Mouse (Mus musculus): Measurements from ENCODE around the gene Agrn.

The Agrn gene

GRCm38 (mm10) chr4:156202462-156202893, 5.2 kb upstream of the Agrn start:
- in situ Hi-C loops (cut with MboI, MseI): no loop called here

DNA sequence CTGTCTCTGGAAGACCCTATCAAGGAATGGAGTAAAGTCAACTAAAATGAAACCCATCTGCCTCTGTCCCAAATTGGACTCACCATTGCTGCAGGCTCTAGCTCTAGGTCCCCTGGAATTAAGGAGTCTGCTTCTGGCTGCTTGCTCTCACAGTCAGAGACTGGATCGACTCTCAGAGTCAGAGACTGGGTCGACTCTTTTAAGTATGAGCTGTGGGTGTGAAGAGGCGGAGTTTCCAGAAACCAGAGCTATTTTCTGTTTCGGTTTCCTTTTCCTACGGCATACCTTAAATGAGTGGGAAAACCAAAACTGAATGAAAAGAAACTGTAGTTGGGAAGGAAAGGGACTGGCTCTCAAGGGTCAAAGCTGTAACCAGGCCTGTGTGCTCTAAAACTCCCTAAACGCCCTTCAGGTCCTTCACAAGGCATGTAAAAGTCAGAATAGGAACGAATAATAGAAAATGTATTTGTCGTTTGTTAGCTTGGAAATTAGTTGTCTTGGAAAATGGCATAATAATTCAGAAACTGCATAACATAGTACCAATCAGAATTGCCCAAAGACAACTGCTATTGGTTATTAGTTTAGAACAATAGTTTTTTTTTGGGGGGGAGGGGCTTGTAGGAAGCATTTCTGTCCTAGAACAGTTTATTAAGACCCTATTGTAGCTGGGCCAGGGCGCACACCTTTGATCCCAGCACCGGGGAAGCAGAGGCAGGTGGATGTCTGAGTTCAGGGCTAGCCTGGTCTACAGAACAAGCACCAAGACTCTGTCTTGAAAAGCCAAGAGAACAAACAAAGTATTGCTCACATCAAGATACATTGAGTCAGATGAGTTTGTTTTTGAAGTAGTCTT, 3.6 kb upstream of the Agrn start, which contains the start of gene Isg15:
Gene Isg15 (minus strand): TSS at position 196 of the 853 bp plus-strand sequence.
- in situ Hi-C loops (cut with MboI, MseI): no loop called here

- in situ Hi-C loops (cut with MboI, MseI): no loop called here
These were observed 529 bp upstream of the Agrn start for GRCm38 (mm10) chr4:156197829-156198205.

DNA sequence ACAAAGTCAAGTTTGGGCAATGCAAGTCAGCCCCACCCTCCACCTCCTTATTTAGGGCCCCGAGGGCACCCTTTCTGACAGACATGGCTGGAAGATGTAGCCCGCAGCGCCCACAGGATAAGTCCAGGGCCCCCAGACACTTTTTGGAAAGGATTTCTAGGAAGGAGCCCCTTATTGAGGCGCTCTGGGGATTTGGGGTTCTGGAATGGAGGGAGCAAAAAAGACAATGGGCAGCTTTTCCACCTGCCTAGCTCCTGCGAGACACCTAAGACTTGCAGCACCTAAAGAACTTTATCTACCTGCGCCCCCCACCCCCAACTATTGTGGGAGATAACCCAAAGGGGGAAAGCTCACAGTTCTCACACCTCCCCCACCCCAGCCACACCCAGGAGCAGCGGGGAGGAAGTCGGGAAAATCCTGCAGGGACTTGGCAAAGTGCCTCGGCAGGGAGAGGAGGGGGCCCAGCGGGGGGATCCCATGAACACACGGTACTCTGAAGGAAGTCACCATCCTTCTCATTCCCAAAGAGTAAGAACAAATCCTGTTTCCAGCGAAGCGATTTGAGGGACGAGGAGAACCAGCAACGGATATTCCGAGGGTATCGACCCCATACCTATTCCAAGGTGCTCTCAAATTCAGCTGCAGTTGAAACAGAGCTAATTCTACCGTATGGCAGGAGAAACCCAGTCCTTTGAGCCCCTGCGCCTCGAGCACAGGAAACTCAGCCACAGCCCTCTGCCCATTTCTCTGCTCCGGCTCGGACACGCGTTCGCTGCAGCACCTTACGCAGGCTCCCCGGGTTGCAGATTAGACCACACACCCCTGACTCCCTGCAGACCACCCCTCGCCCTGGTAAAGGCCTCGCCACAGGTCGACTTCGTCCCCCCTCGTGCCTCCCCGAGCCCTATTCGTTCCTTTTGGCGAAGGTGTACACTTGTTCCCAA, 1.1 kb downstream of the Agrn start:
- in situ Hi-C loops (cut with MboI, MseI): no loop called here

DNA sequence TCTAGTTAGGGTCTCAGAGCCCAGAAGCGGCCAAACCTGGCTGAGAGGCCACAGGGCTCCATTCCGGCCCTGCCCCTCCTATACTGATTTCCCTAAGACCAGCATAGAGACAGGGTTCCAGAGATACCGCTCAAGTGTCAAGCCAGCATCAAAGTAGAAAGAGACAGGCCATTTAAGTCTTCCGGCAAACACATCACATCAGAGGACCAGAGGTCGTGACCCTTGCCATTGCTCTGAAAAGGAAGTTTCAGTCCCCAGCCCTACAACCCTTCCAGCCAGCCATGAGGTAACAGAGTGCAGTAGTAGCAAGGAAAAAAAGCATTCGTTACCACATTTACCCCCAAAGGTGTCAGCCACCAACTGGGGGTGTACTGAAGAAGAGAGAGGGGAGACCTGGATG, 2.9 kb downstream of the Agrn start:
- in situ Hi-C loops (cut with MboI, MseI): no loop called here

DNA sequence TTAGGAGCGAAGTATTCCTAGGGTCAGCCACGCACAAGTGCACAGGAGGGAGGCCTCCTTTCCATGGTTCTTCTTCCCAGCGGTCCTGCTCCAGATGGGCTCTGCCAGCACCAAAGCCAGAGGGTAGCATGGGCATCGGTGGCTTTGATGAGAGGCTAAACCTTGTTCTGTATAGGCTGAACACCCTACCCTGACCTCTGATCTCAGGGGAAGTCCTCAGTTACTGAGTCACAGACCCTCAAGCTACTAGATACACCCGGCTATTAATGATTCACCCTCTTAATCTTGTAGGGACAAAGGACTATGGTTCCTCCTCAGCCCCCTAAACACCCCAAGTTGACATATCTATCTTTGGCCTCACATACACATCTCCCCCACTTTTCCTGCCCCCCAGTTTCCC, 3.4 kb downstream of the Agrn start:
- in situ Hi-C loops (cut with MboI, MseI): no loop called here

- in situ Hi-C loops (cut with MboI, MseI): no loop called here
These were observed 4.1 kb downstream of the Agrn start for GRCm38 (mm10) chr4:156193200-156193590.

DNA sequence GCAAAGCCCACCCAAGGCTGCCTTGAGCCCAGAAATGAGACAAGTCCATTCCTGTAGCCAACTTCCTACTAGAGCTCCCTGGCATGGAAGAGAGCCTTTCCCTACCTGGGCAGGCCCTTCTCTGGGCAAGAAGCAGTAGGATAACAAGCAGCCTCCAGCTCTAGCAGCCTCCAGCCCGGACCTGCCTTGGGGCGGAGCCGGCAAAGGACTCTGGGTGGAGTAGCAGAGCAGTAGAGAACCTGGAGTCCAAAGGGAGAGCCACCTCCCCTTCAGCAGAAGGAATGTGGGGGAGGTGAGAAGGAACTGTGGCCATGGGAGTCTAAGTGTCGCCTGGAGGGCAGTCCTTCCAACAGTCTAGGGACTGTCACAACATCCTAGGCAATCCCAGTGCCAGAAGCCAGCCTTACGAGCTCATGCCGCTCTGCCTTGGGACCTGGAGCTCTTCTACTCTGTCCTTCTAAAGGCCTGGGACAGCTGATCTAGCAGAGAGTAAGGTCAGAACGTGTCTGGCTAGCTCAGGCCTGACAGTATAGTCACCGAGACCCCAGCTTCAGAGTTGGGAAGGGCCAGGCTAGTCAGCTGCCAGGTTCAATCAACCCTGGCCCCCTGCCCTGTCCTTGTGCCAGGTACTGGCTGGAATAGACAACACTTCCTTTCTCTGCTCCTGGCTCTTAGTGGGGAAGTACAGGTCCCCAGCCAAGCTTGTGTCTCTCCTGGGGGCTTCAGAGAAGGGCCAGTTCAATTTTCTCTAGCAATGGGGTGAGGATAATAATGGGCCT, 4.7 kb downstream of the Agrn start:
- in situ Hi-C loops (cut with MboI, MseI): no loop called here

DNA sequence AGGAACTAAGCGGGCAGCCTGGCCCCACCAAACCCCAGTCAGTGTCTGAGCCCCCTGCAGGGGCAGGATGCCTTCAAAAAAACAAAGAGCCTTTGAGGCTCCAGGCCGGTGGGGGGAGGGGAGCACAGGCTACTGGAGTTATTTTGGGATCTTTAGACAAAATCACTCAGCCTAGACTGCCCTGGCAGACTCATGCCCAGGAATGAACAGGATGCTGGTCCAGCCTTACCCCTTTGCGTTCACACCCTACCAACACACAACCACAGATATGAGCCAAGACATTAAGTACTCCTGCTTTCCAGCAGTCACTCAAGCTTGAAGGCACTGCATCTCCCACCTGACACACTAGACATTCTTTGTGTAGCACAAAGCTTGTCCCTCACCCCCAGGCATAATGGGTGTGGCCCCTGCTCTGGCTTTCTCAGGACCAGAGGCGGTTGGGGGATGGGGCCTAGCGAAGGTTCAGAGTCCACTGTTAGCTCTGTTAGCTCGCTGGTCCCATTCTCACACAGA, 8.4 kb downstream of the Agrn start:
- in situ Hi-C loops (cut with MboI, MseI): no loop called here

DNA sequence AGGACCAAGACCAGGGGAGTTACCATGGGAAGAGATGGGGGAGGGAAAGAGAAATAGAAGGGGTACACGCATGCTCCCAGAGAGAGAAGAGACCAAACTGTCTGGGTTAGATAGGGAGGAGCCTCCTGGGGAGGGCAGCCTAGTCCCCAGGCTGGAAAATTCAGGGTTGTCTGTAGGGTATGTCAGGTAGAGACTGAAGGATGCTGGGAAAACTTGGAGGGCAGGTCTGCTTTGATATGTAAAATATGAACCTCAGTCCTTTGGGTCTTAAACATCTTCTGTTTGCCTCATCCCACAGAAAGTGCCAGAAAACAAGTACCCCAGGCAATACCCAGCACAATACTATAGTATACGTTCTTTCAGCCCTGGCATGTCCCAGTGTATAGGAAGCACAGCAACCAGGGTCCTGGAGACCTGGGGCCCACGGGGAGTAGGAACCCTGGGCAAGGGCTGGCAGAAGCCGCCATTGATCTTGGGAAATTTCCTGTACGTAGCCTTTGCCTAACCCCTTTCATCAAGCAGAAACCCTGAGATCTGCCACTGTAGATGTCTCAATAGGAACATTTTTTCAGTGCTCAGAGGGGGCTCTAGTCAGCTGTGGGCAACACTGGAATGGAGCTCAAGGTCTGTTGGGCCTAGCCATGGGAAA, 9.0 kb downstream of the Agrn start:
- in situ Hi-C loops (cut with MboI, MseI): no loop called here

DNA sequence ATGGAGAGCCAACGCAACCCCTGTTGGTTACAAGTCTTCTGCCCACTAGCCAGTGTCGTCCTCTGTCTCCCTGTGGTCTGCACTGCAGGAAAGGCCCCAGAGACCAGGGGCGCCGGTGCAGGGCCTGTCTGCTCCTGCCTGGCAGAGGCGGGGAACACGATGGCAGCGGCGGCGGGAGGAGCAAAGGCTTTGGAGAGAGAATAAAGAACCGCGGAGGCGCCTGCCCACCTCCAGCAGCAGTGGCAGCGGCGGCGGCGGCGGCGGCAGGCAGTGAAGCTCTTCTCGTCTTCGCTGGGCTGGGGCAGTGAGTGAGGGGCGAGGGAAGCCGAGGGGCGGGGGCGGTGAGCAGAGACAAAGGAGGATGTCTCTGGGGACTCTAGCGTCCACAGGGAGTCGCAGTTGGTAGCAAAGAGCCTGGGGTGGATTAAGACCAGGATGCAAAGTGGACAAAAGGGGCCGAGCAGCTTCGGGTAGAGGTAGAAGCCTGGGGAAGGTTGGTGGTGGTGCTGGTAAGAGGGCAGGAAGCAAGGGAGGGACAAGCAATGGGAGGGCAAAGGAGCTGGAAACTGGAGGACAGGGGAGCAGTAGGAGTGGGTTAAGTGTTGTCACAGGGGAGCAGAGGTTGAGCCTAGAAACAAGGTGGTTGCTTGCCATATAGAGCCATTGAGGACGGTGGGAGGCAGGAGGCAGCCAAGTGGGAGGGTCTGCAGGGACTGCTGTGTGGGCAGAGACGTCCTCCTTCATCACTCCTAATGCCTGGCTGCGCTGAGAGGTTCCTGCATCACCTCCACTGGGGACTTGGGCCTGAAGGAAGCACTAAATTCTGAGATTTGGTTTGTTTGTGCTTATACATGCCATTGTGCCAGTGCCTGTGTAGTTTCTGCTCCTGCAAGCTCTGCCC, 11.1 kb downstream of the Agrn start:
- in situ Hi-C loops (cut with MboI, MseI): no loop called here

DNA sequence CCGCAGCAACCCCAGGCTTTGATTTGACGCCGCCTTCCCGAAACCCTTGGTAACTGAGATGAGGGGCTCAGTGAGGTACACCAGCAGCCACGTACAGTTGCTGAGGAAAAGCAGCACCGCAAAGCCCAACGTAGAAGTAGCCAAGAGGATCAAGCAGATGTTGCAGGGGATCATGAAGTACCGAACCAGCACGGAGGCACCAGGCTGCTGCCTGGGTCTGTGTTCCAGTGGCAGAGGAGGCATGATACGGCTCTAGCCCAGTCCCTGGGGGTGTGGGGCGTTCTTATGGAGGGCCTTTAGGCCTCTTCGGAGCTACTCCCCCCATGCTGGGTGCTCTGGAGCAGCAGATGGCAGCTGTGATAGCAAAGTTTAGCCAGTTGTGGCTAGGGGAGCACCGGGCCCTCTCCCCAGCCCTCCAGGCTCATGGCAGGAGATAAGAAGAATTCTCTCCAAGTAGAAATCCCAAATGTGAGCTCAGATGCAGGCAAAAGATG, 11.8 kb downstream of the Agrn start:
- in situ Hi-C loops (cut with MboI, MseI): no loop called here

GRCm38 (mm10) chr4:156184291-156184954, 12.9 kb downstream of the Agrn start:
- in situ Hi-C loops (cut with MboI, MseI): no loop called here

GRCm38 (mm10) chr4:156183747-156184146, 13.5 kb downstream of the Agrn start:
- in situ Hi-C loops (cut with MboI, MseI): no loop called here

- in situ Hi-C loops (cut with MboI, MseI): no loop called here
These were observed 19.7 kb downstream of the Agrn start for GRCm38 (mm10) chr4:156177630-156178029.

GRCm38 (mm10) chr4:156171828-156172227, 25.5 kb downstream of the Agrn start:
- in situ Hi-C loops (cut with MboI, MseI): loop anchor here (5.0 kb wide), 1 partner anchor 730 kb away; no protein-coding TSS in a partner anchor

DNA sequence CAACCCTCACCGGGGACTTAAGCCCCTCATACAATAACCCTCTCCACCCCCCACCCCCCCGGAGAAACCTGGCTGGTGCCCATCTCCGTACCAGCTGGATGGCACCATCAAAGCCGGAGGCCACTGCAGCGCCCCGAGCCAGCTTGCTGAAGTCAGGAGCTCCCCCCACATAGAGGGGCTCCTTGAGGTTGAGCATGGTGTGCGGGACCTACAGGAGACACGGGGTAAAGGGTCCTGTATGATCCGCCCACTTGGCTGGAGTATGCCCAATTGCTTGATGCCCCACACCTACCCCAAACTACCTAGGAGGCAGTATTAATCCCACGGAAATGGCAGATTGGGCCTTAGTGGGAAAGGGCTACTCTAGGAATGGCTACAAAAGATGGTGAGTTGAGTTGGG, 28.2 kb downstream of the Agrn start:
- in situ Hi-C loops (cut with MboI, MseI): no loop called here

DNA sequence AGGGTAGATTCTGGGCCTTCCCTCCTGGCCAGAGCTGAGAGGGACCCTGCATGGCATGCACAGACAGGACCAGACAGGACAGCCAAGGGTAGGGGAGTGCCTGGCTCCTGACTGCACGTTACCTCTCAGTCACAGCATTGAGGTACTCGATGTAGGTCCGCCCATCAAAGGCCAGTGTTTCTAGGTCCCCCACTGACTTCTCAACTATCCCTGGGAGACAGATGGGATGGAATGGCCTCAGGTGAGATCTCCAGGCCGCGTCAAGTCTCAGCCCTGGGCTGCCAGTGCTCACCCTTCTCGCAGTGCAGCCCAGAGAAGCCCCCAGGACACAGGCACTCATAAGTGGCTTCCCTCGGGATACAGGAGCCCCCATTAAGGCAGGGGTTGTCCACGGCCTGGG, 28.7 kb downstream of the Agrn start:
- in situ Hi-C loops (cut with MboI, MseI): no loop called here

DNA sequence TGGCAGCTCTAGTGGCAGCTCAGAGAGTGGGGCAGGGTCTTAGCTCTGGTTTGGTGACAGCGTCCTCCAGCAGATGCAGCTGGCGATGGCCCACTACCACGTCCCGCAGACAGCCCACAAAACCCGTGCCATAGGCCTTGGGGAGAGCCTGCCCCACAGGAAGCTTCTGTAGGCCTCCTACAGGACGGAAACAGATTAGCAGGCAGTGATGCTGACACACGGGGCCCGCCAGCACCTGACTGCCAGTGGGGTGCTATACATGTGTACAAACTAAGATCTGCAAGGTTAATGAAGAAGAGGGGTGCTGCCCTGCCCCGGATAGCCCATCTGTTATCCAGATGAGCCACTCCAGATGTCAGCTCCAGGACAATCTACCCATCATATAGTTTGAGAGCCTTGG, 30.8 kb downstream of the Agrn start:
- in situ Hi-C loops (cut with MboI, MseI): no loop called here

All from T-helper 1 cell (primary cell).